Mouse (Mus musculus) liver, embryonic 14.5 days (tissue): ENCODE measurements around the gene Gsap. TPM values are rescaled to one million over a fixed set of nuclear protein-coding genes. Genes with fewer than 3 reads are reported as not detected.

ENCODE experiments used
- ATAC-seq: fragments of 200-750 bp; cut with Nextera tagmentation; 2 replicates; pipeline ENCODE4 v1.8.0; 2017; ENCODE audit warnings: moderate number of reproducible peaks, mild to moderate bottlenecking, moderate library complexity; ENCODE audit not compliant: insufficient read depth
- DNase-seq, 3 experiments: peaks; one replicate each; pipeline ENCODE4 v3.0.0-alpha.2; 2012 to 2013; ENCODE audit warnings: low read depth in 3 of 3, low spot score in 3 of 3
- H3K27ac ChIP-seq: fragments of 300-500 bp; sonication (generic); 2 replicates; pipeline ENCODE4 v1.5.1; 2014; ENCODE audit warnings: moderate library complexity, mild to moderate bottlenecking, control low read depth, inconsistent platforms
- H3K27me3 ChIP-seq: fragments of 300-500 bp; sonication (generic); 2 replicates; pipeline ENCODE4 v1.6.1; 2014; ENCODE audit warnings: mild to moderate bottlenecking, low read length, moderate library complexity; ENCODE audit not compliant: control insufficient read depth, insufficient read depth
- H3K36me3 ChIP-seq: fragments of 300-500 bp; sonication (generic); replicated peaks from 2 replicates; pipeline ENCODE4 v1.6.1; 2014; ENCODE audit warnings: low read depth; ENCODE audit not compliant: control insufficient read depth, insufficient read depth
- H3K4me1 ChIP-seq, 2 experiments: fragments of 200-500 bp in 1 of 2; fragments of 300-500 bp in 1 of 2; sonication (generic) in 1 of 2; replicated peaks; 2 replicates each; pipeline ENCODE4 v1.6.1; 2012 to 2014; ENCODE audit warnings: antibody characterized with exemption in 1 of 2, inconsistent platforms in 1 of 2, low read length in 1 of 2; ENCODE audit not compliant: control insufficient read depth in 2 of 2, insufficient read depth in 2 of 2
- H3K4me2 ChIP-seq: fragments of 300-500 bp; sonication (generic); 2 replicates; pipeline ENCODE4 v1.6.1; 2014; ENCODE audit warnings: low read depth, mild to moderate bottlenecking, control low read depth, moderate library complexity
- H3K4me3 ChIP-seq, 2 experiments: fragments of 200-500 bp in 1 of 2; fragments of 300-500 bp in 1 of 2; sonication (generic) in 1 of 2; 2 replicates each; pipeline ENCODE4 v1.5.1; 2012 to 2014; ENCODE audit warnings: low read depth in 2 of 2, low read length in 2 of 2, mild to moderate bottlenecking in 2 of 2, control low read depth in 1 of 2, inconsistent platforms in 1 of 2, moderate library complexity in 1 of 2; ENCODE audit not compliant: insufficient read depth in 1 of 2
- H3K9ac ChIP-seq: fragments of 300-500 bp; sonication (generic); replicated peaks from 2 replicates; pipeline ENCODE4 v1.6.1; 2014; ENCODE audit warnings: mild to moderate bottlenecking, control low read depth, moderate library complexity
- H3K9me3 ChIP-seq: fragments of 300-500 bp; sonication (generic); 2 replicates; pipeline ENCODE4 v1.6.1; 2016; ENCODE audit warnings: low read length, mixed read lengths; ENCODE audit not compliant: control insufficient read depth
- CTCF ChIP-seq: IDR thresholded peaks from 2 replicates; pipeline ENCODE4 v1.5.1; 2016; ENCODE audit warnings: antibody characterized with exemption, low read depth, control low read depth
- EP300 ChIP-seq: IDR thresholded peaks from 2 replicates; pipeline ENCODE4 v1.6.1; 2016; ENCODE audit warnings: antibody characterized with exemption, low read depth
- WGBS: fragments of 180-500 bp; shearing (Covaris S2); extraction: QIAGEN DNeasy Blood & Tissue Kit; methylation state at CpG from one replicate; pipeline ENCODE4 v1.1.7; 2014; ENCODE audit not compliant: insufficient replicate concordance; 5-methylcytosine and 5-hydroxymethylcytosine counted together
- polyA plus RNA-seq, 2 experiments: library from polyadenylated mRNA; depleted of rRNA in 1 of 2; stranded (reverse) in 1 of 2; unstranded in 1 of 2; fragments of >200 nt; fragmentation: Nextera tagmentation in 1 of 2; extraction: Ambion mirVana in 1 of 2; gene quantifications; 2 replicates each; pipeline versions ENCODE4 v1.2.1 to v1.2.3; 2012 to 2014

Gene Gsap
- polyA plus RNA-seq, 2 experiments = 1.3 to 2.1 TPM

DNA sequence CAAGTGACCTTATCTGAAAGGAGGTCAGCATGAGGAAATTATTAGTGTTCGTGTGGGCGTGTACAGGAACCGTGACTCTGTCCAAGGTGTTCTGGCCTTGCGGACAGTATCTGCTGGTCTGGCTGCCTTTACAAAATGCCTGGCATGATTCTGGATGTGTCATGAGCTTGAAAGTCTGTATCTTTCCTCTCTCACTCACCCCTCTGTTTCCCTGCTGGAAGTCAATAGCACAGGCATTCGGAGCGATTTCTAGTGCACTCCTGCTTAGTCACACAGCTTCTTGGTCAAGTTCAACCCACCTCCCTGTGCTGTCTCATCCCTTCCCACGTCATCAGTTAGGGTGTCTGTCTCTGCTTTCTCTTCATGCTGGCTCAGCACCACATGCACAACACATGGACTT lies 162.3 kb downstream of the Gsap start:
- DNase-seq (no peak), ATAC-seq (no peak)
- no peak overlapping the region for H3K9ac ChIP-seq
- H3K4me1 ChIP-seq = no peaks in the 10 kb centered on the region
- no peaks in the 10 kb centered on the region for H3K27me3 ChIP-seq
- no peak overlapping the region for H3K27ac ChIP-seq
- TF ChIP-seq EP300 (no peak), CTCF (no peak)
- H3K36me3 ChIP-seq = no peaks in the 10 kb centered on the region
- H3K4me3 ChIP-seq = no peak overlapping the region
- WGBS = 64% methylated on average over 7 of the region's 7 CpGs
- H3K9me3 ChIP-seq = no peaks in the 10 kb centered on the region
- no peak overlapping the region for H3K4me2 ChIP-seq

DNA sequence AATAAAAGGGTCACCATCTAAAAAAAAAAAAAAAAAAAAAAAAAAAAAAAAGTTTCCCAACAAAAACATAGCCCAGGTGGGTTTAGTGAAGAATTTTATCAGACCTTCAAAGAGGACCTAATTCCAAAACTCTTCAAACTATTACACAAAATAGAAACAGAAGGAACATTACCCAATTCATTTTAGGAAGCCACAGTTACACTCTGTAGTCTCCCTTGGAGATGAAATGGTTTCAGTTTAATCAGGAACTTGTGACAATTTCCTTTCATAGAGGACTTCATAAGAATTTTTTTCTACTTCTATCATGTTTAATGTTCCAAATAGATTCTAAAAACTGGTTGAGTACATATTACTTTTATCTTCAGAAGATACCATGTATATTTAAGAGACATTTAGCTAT lies 165.6 kb downstream of the Gsap start:
- no peak for TF ChIP-seq EP300
- no peak for TF ChIP-seq CTCF

DNA sequence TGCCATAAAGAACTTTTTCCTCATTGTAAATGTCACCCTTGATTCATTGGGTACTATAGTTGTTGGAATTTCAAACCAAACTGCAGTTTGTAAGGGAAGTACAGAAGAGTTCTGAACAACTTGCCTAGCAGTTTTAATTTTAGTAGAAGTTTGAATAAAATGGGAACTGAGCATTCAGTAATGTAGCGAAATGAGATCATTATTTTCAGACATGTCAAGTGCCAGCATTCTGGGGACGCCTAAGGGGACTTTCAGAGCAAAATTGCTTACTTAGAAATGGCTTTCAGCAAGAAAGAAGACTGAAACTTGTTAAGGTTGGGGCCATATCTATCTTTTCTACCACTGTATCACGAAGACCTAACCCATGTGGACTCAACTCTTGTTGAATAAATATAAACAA lies 172.6 kb downstream of the Gsap start:
- peaks cover 0 to 3% of the 10 kb centered on the region in 2 experiments; a peak in 1 of 4 replicates for H3K4me1 ChIP-seq
- ATAC-seq (no peak), DNase-seq (no peak)
- H3K9ac ChIP-seq = no peak overlapping the region
- WGBS = 52% methylated on average over 3 of the region's 3 CpGs
- H3K27me3 ChIP-seq = no peaks in the 10 kb centered on the region
- no peaks in the 10 kb centered on the region for H3K9me3 ChIP-seq
- no peaks in the 10 kb centered on the region for H3K36me3 ChIP-seq
- H3K4me3 ChIP-seq = no peak overlapping the region
- H3K4me2 ChIP-seq = no peak overlapping the region
- TF ChIP-seq CTCF (no peak), EP300 (no peak)
- H3K27ac ChIP-seq = no peak overlapping the region

More for the DNA sequence above, 165.6 kb downstream of the Gsap start:
- H3K4me3 ChIP-seq = no peak overlapping the region
- H3K4me1 ChIP-seq = peaks cover 0 to 3% of the 10 kb centered on the region in 2 experiments; a peak in 1 of 4 replicates
- no peaks in the 10 kb centered on the region for H3K36me3 ChIP-seq
- H3K27me3 ChIP-seq = no peaks in the 10 kb centered on the region
- H3K9ac ChIP-seq = no peak overlapping the region
- no peak for DNase-seq
- H3K27ac ChIP-seq = no peak overlapping the region
- H3K4me2 ChIP-seq = no peak overlapping the region
- no peaks in the 10 kb centered on the region for H3K9me3 ChIP-seq
- no peak for ATAC-seq

DNA sequence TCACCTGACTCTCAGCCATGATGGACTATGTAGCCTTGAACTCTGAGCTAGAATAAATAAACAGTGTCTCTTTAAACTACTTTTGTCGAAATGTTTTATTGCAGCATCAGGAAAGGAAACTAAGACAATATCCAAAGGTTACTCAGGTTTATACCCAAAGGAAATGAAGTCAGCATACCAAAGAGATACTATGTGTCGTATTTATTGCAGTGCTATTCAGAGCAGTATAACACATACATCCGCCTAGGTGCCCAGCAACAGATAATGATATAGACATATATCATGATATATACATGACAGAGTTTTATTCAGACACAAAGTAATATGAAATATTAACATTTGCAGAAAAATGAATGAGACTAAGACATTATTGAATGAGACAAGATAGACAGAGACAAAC lies 177.3 kb downstream of the Gsap start:
- DNase-seq (no peak), ATAC-seq (no peak)
- no peak overlapping the region for H3K4me2 ChIP-seq
- no peaks in the 10 kb centered on the region for H3K36me3 ChIP-seq
- no peak for TF ChIP-seq EP300
- TF ChIP-seq CTCF = no peak
- H3K27ac ChIP-seq = no peak overlapping the region
- 51% methylated on average over 3 of the region's 3 CpGs for WGBS
- no peaks in the 10 kb centered on the region for H3K4me1 ChIP-seq
- no peaks in the 10 kb centered on the region for H3K9me3 ChIP-seq
- no peaks in the 10 kb centered on the region for H3K27me3 ChIP-seq
- H3K4me3 ChIP-seq = no peak overlapping the region
- no peak overlapping the region for H3K9ac ChIP-seq

Other genes starting within 250 kb of the Gsap start
- gene Rsbn1l, start 229.9 kb upstream of the Gsap start, polyA plus RNA-seq (2012; rRNA removed) = 3.5 and 4.6 TPM in 2 replicates
- gene Rsbn1l, start 229.9 kb upstream of the Gsap start, polyA plus RNA-seq (2014; fragmentation: Nextera tagmentation; extraction: Ambion mirVana) = 3.7 and 4.2 TPM in 2 replicates
- 12.5 and 18.6 TPM in 2 replicates for gene Ptpn12, start 130.3 kb upstream of the Gsap start, polyA plus RNA-seq (2012; rRNA removed)
- 14.4 and 15.0 TPM in 2 replicates for gene Ptpn12, start 130.3 kb upstream of the Gsap start, polyA plus RNA-seq (2014; fragmentation: Nextera tagmentation; extraction: Ambion mirVana)
- gene Fgl2, start 186.4 kb downstream of the Gsap start, polyA plus RNA-seq (2012; rRNA removed) = 0.82 and 1.1 TPM in 2 replicates
- gene Fgl2, start 186.4 kb downstream of the Gsap start, polyA plus RNA-seq (2014; fragmentation: Nextera tagmentation; extraction: Ambion mirVana) = 1.6 and 1.7 TPM in 2 replicates
- gene Ccdc146, start 238.4 kb downstream of the Gsap start, polyA plus RNA-seq (2012; rRNA removed) = 0.04 TPM in 1 of 2 replicates, not detected in the other
- not detected in 2 replicates for gene Ccdc146, start 238.4 kb downstream of the Gsap start, polyA plus RNA-seq (2014; fragmentation: Nextera tagmentation; extraction: Ambion mirVana)
- gene Fam185a, start 238.7 kb downstream of the Gsap start, polyA plus RNA-seq (2012; rRNA removed) = 1.5 and 1.8 TPM in 2 replicates
- gene Fam185a, start 238.7 kb downstream of the Gsap start, polyA plus RNA-seq (2014; fragmentation: Nextera tagmentation; extraction: Ambion mirVana) = 2.8 and 3.1 TPM in 2 replicates